Mouse (Mus musculus): Measurements from ENCODE around the gene Ftl1. TPM values are rescaled to one million over a fixed set of nuclear protein-coding genes. Genes with fewer than 3 reads are reported as not detected.
A peak's percentile ranks its signal among the peaks of the same experiment; 100 is the strongest.

The Ftl1 gene
- polyA plus RNA-seq, 1 experiment from 2014 or later = 4,654 TPM

GRCm38 (mm10) chr7:45461326-45461725, 1.6 kb upstream of the Ftl1 start:
- H3K9ac ChIP-seq (ENCODE audit: low read length) = no peak overlapping the region
- H3K4me1 ChIP-seq (replicated peaks; ENCODE audit: control insufficient read depth, insufficient read depth, low read length) = peaks cover 46% of the 10 kb centered on the region
- H3K27me3 ChIP-seq (replicated peaks; ENCODE audit: control insufficient read depth, insufficient read depth, low read length) = no peaks in the 10 kb centered on the region
- peak overlapping the region; percentile 90 for H3K27ac ChIP-seq (ENCODE audit: low read depth)
- ATAC-seq (replicated peaks; ENCODE audit: low FRiP score, low TSS enrichment, low read depth) = no peak
- H3K36me3 ChIP-seq (ENCODE audit: control insufficient read depth, insufficient read depth, low read length) = peaks cover 51% of the 10 kb centered on the region
- no peak overlapping the region for H3K4me3 ChIP-seq (ENCODE audit: low read depth, low read length)
- H3K9me3 ChIP-seq (ENCODE audit: control insufficient read depth, low read length) = no peaks in the 10 kb centered on the region
- 59% methylated on average over 4 of the region's 5 CpGs for WGBS
- DNase-seq (ENCODE audit: low spot score) = no peak
- H3K4me2 ChIP-seq (ENCODE audit: low read length) = peak overlapping the region; percentile 62

- ATAC-seq (replicated peaks; ENCODE audit: low FRiP score, low TSS enrichment, low read depth) = 0 out of 2 replicates have a peak, but pooled peaks have one; percentile 4
- Histone ChIP-seq H3K36me3 (ENCODE audit: control insufficient read depth, insufficient read depth, low read length) (peaks cover 51% of the 10 kb centered on the region), H3K4me3 (ENCODE audit: low read depth, low read length) (no peak overlapping the region), H3K9me3 (ENCODE audit: control insufficient read depth, low read length) (no peaks in the 10 kb centered on the region), H3K27me3 (replicated peaks; ENCODE audit: control insufficient read depth, insufficient read depth, low read length) (no peaks in the 10 kb centered on the region), H3K4me2 (ENCODE audit: low read length) (peak overlapping the region; percentile 62), H3K27ac (ENCODE audit: low read depth) (peak overlapping the region; percentile 90), H3K9ac (ENCODE audit: low read length) (no peak overlapping the region), H3K4me1 (replicated peaks; ENCODE audit: control insufficient read depth, insufficient read depth, low read length) (peaks cover 43% of the 10 kb centered on the region)
- WGBS = 13% methylated on average over 13 of the region's 13 CpGs
- peak; percentile 76 for DNase-seq (ENCODE audit: low spot score)
Observed at GRCm38 (mm10) chr7:45460860-45461314, 1.2 kb upstream of the Ftl1 start.

GRCm38 (mm10) chr7:45460377-45460776, 693 bp upstream of the Ftl1 start:
- WGBS = 70% methylated on average over 7 of the region's 7 CpGs
- H3K36me3 ChIP-seq (ENCODE audit: control insufficient read depth, insufficient read depth, low read length) = peaks cover 52% of the 10 kb centered on the region
- peak overlapping the region; percentile 90 for H3K27ac ChIP-seq (ENCODE audit: low read depth)
- DNase-seq (ENCODE audit: low spot score) (no peak), ATAC-seq (replicated peaks; ENCODE audit: low FRiP score, low TSS enrichment, low read depth) (no peak)
- H3K4me3 ChIP-seq (ENCODE audit: low read depth, low read length) = peak overlapping the region; percentile 92
- peak overlapping the region; percentile 62 for H3K4me2 ChIP-seq (ENCODE audit: low read length)
- peaks cover 38% of the 10 kb centered on the region for H3K4me1 ChIP-seq (replicated peaks; ENCODE audit: control insufficient read depth, insufficient read depth, low read length)
- H3K9ac ChIP-seq (ENCODE audit: low read length) = peak overlapping the region; percentile 41
- H3K9me3 ChIP-seq (ENCODE audit: control insufficient read depth, low read length) = no peaks in the 10 kb centered on the region
- no peaks in the 10 kb centered on the region for H3K27me3 ChIP-seq (replicated peaks; ENCODE audit: control insufficient read depth, insufficient read depth, low read length)

GRCm38 (mm10) chr7:45458748-45459563, 728 bp downstream of the Ftl1 start:
- Histone ChIP-seq H3K4me3 (ENCODE audit: low read depth, low read length) (peak overlapping the region; percentile 92), H3K36me3 (ENCODE audit: control insufficient read depth, insufficient read depth, low read length) (peaks cover 55% of the 10 kb centered on the region), H3K9me3 (ENCODE audit: control insufficient read depth, low read length) (no peaks in the 10 kb centered on the region), H3K4me2 (ENCODE audit: low read length) (peak overlapping the region; percentile 63), H3K9ac (ENCODE audit: low read length) (peak overlapping the region; percentile 89), H3K27ac (ENCODE audit: low read depth) (peak overlapping the region; percentile 90), H3K27me3 (replicated peaks; ENCODE audit: control insufficient read depth, insufficient read depth, low read length) (no peaks in the 10 kb centered on the region), H3K4me1 (replicated peaks; ENCODE audit: control insufficient read depth, insufficient read depth, low read length) (peaks cover 37% of the 10 kb centered on the region)
- 1% methylated on average over 41 of the region's 43 CpGs for WGBS
- ATAC-seq (replicated peaks; ENCODE audit: low FRiP score, low TSS enrichment, low read depth) = peak; percentile 67
- DNase-seq (ENCODE audit: low spot score) = peak; percentile 96

- H3K4me2 ChIP-seq (ENCODE audit: low read length) = peak overlapping the region; percentile 63
- no peaks in the 10 kb centered on the region for H3K27me3 ChIP-seq (replicated peaks; ENCODE audit: control insufficient read depth, insufficient read depth, low read length)
- peaks cover 54% of the 10 kb centered on the region for H3K36me3 ChIP-seq (ENCODE audit: control insufficient read depth, insufficient read depth, low read length)
- no peaks in the 10 kb centered on the region for H3K9me3 ChIP-seq (ENCODE audit: control insufficient read depth, low read length)
- ATAC-seq (replicated peaks; ENCODE audit: low FRiP score, low TSS enrichment, low read depth) = no peak
- no peak overlapping the region for H3K27ac ChIP-seq (ENCODE audit: low read depth)
- DNase-seq (ENCODE audit: low spot score) = peak; percentile 69
- H3K9ac ChIP-seq (ENCODE audit: low read length) = peak overlapping the region; percentile 32; the same call in 1 of the 2 replicates
- peak overlapping the region; percentile 92 for H3K4me3 ChIP-seq (ENCODE audit: low read depth, low read length)
- H3K4me1 ChIP-seq (replicated peaks; ENCODE audit: control insufficient read depth, insufficient read depth, low read length) = peaks cover 37% of the 10 kb centered on the region
- WGBS = 50% methylated on average over 9 of the region's 10 CpGs
Observed at GRCm38 (mm10) chr7:45457204-45458060, 2.3 kb downstream of the Ftl1 start.

- Histone ChIP-seq H3K4me3 (ENCODE audit: low read depth, low read length) (0 out of 2 replicates have a peak overlapping the region, but pooled peaks have one; percentile 92), H3K9me3 (ENCODE audit: control insufficient read depth, low read length) (no peaks in the 10 kb centered on the region), H3K4me1 (replicated peaks; ENCODE audit: control insufficient read depth, insufficient read depth, low read length) (peaks cover 32% of the 10 kb centered on the region), H3K27me3 (replicated peaks; ENCODE audit: control insufficient read depth, insufficient read depth, low read length) (no peaks in the 10 kb centered on the region), H3K9ac (ENCODE audit: low read length) (no peak overlapping the region), H3K4me2 (ENCODE audit: low read length) (0 out of 2 replicates have a peak overlapping the region, but pooled peaks have one; percentile 63), H3K27ac (ENCODE audit: low read depth) (no peak overlapping the region), H3K36me3 (ENCODE audit: control insufficient read depth, insufficient read depth, low read length) (peaks cover 58% of the 10 kb centered on the region)
- no peak for DNase-seq (ENCODE audit: low spot score)
- WGBS = 51% methylated on average over 9 of the region's 9 CpGs
- ATAC-seq (replicated peaks; ENCODE audit: low FRiP score, low TSS enrichment, low read depth) = no peak
Observed at GRCm38 (mm10) chr7:45456721-45457203, 2.9 kb downstream of the Ftl1 start.

GRCm38 (mm10) chr7:45455932-45456696, 3.6 kb downstream of the Ftl1 start:
- H3K4me1 ChIP-seq (replicated peaks; ENCODE audit: control insufficient read depth, insufficient read depth, low read length) = peaks cover 27% of the 10 kb centered on the region
- DNase-seq (ENCODE audit: low spot score) = no peak
- no peak overlapping the region for H3K4me3 ChIP-seq (ENCODE audit: low read depth, low read length)
- H3K9ac ChIP-seq (ENCODE audit: low read length) = no peak overlapping the region
- H3K4me2 ChIP-seq (ENCODE audit: low read length) = no peak overlapping the region
- 76% methylated on average over 13 of the region's 13 CpGs for WGBS
- no peak overlapping the region for H3K27ac ChIP-seq (ENCODE audit: low read depth)
- H3K9me3 ChIP-seq (ENCODE audit: control insufficient read depth, low read length) = no peaks in the 10 kb centered on the region
- H3K27me3 ChIP-seq (replicated peaks; ENCODE audit: control insufficient read depth, insufficient read depth, low read length) = no peaks in the 10 kb centered on the region
- ATAC-seq (replicated peaks; ENCODE audit: low FRiP score, low TSS enrichment, low read depth) = no peak
- peaks cover 58% of the 10 kb centered on the region for H3K36me3 ChIP-seq (ENCODE audit: control insufficient read depth, insufficient read depth, low read length)

- Histone ChIP-seq H3K4me3 (ENCODE audit: low read depth, low read length) (no peak overlapping the region), H3K27me3 (replicated peaks; ENCODE audit: control insufficient read depth, insufficient read depth, low read length) (no peaks in the 10 kb centered on the region), H3K4me2 (ENCODE audit: low read length) (no peak overlapping the region), H3K27ac (ENCODE audit: low read depth) (no peak overlapping the region), H3K9ac (ENCODE audit: low read length) (no peak overlapping the region), H3K9me3 (ENCODE audit: control insufficient read depth, low read length) (no peaks in the 10 kb centered on the region), H3K4me1 (replicated peaks; ENCODE audit: control insufficient read depth, insufficient read depth, low read length) (peaks cover 16% of the 10 kb centered on the region), H3K36me3 (ENCODE audit: control insufficient read depth, insufficient read depth, low read length) (peaks cover 62% of the 10 kb centered on the region)
- DNase-seq (ENCODE audit: low spot score) (no peak), ATAC-seq (replicated peaks; ENCODE audit: low FRiP score, low TSS enrichment, low read depth) (no peak)
- WGBS = 91% methylated on average over 15 of the region's 15 CpGs
Observed at GRCm38 (mm10) chr7:45454971-45455370, 4.7 kb downstream of the Ftl1 start.
